Mouse (Mus musculus) mouse trophoblast stem cell (cell line): ENCODE results near the gene Hax1.

Experiments
- in situ Hi-C, 2 experiments: fragments of 300-500 bp; cut with MseI, MboI; formaldehyde crosslinking; loops; 2 replicates in 1 of 2; 3 replicates in 1 of 2; pipeline ENCODE4 v1.15.1; 2025

The Hax1 gene

GRCm38 (mm10) chr3:89962059-89962750 lies 36.4 kb downstream of the Hax1 start:
- in situ Hi-C loops = no loop called here

GRCm38 (mm10) chr3:89961436-89961835 lies 37.1 kb downstream of the Hax1 start:
- in situ Hi-C loops = no loop called here

GRCm38 (mm10) chr3:89960469-89960868 lies 38.1 kb downstream of the Hax1 start:
- in situ Hi-C loops = no loop called here

GRCm38 (mm10) chr3:89959435-89959834 lies 39.1 kb downstream of the Hax1 start:
- in situ Hi-C loops = no loop called here

GRCm38 (mm10) chr3:89957880-89958279 lies 40.7 kb downstream of the Hax1 start:
- in situ Hi-C loops = no loop called here

GRCm38 (mm10) chr3:89956177-89956971 lies 42.2 kb downstream of the Hax1 start:
- in situ Hi-C loops = no loop called here

- in situ Hi-C loops = no loop called here
These were observed 45.2 kb downstream of the Hax1 start for GRCm38 (mm10) chr3:89953420-89953819.

GRCm38 (mm10) chr3:89948655-89949054 lies 49.9 kb downstream of the Hax1 start:
- in situ Hi-C loops = no loop called here

GRCm38 (mm10) chr3:89948021-89948420 lies 50.6 kb downstream of the Hax1 start:
- in situ Hi-C loops = no loop called here
